27 mouse cellular contexts compared by ENCODE assay signal in genomic region chr19:60603586-60603985, GRCm38 (mm10).
"Had no signal": no experiment of that assay in that cellular context is flagged by ENCODE, and none has a peak within 500 bp of the region (broad histone marks: within the 10 kb centered on the region; RNA-seq: fewer than 3 reads in every experiment).

No protein-coding gene starts in this region.

- H3K9ac ChIP-seq: heart, embryonic 13.5 days; heart, embryonic 15.5 days; hindbrain, embryonic 13.5 days; intestine, embryonic 15.5 days; limb, embryonic 12.5 days; liver, embryonic 13.5 days; liver, embryonic 15.5 days had no signal

- H3K9me3 ChIP-seq: heart, embryonic 13.5 days; heart, embryonic 15.5 days; hindbrain, embryonic 13.5 days; intestine, embryonic 15.5 days; limb, embryonic 10.5 days; limb, embryonic 12.5 days; liver, embryonic 13.5 days; liver, embryonic 15.5 days had no signal

- H3K4me1 ChIP-seq: heart, embryonic 13.5 days; heart, embryonic 15.5 days; hindbrain, embryonic 10.5 days; hindbrain, embryonic 13.5 days; intestine, embryonic 15.5 days; limb, embryonic 10.5 days; limb, embryonic 12.5 days; liver, embryonic 13.5 days; liver, embryonic 15.5 days had no signal

- ATAC-seq: inflammation-experienced regulatory T-cells, adult 6 months; intestine, embryonic 15.5 days; intestine, postnatal 0 days had no signal

- H3K27me3 ChIP-seq: heart, embryonic 13.5 days; heart, embryonic 15.5 days; hindbrain, embryonic 13.5 days; intestine, embryonic 15.5 days; limb, embryonic 12.5 days; liver, embryonic 13.5 days; liver, embryonic 15.5 days had no signal

- H3K36me3 ChIP-seq: heart, embryonic 13.5 days; heart, embryonic 15.5 days; hindbrain, embryonic 10.5 days; hindbrain, embryonic 13.5 days; intestine, embryonic 15.5 days; limb, embryonic 10.5 days; limb, embryonic 12.5 days; liver, embryonic 13.5 days; liver, embryonic 15.5 days had no signal

- H3K27ac ChIP-seq: gastrocnemius, adult 2 months; heart, adult 2 months; heart, embryonic 13.5 days; heart, embryonic 15.5 days; hindbrain, embryonic 10.5 days; hindbrain, embryonic 13.5 days; intestine, embryonic 15.5 days; layer of hippocampus, adult 2 months; left cerebral cortex, adult 2 months; limb, embryonic 10.5 days; limb, embryonic 12.5 days; liver, embryonic 13.5 days; liver, embryonic 15.5 days had no signal

- H3K4me3 ChIP-seq: gastrocnemius, adult 2 months; heart, adult 2 months; heart, embryonic 13.5 days; heart, embryonic 15.5 days; hindbrain, embryonic 10.5 days; hindbrain, embryonic 13.5 days; intestine, embryonic 15.5 days; layer of hippocampus, adult 2 months; left cerebral cortex, adult 2 months; limb, embryonic 10.5 days; limb, embryonic 12.5 days; liver, embryonic 13.5 days; liver, embryonic 15.5 days had no signal

- DNase-seq: gastrocnemius, adult 2 months; gastrocnemius, postnatal 10 days; gastrocnemius, postnatal 25 days; heart, adult 2 months; heart, postnatal 14 days; heart, postnatal 36 days; kidney, adult 18-20 months; kidney, adult 8-10 months; kidney, postnatal 10 days; kidney, postnatal 25 days; kidney, postnatal 4 days; liver; liver, embryonic 13.5 days had no signal

- H3K4me2 ChIP-seq: heart, embryonic 11.5 days; heart, embryonic 13.5 days; heart, embryonic 15.5 days; hindbrain, embryonic 13.5 days; intestine, embryonic 15.5 days; limb, embryonic 12.5 days; liver, embryonic 11.5 days; liver, embryonic 13.5 days; liver, embryonic 15.5 days had no signal
